Mouse (Mus musculus) hindbrain, embryonic 15.5 days (tissue): Measurements from ENCODE around the gene Rptor. TPM values are rescaled to one million over a fixed set of nuclear protein-coding genes. Genes with fewer than 3 reads are reported as not detected.

Source experiments
- ATAC-seq: fragments of 200-750 bp; cut with Nextera tagmentation; 2 replicates; pipeline ENCODE4 v1.8.0; 2017; ENCODE audit warnings: low read depth, moderate number of reproducible peaks, moderate TSS enrichment; ENCODE audit not compliant: low FRiP score
- H3K27ac ChIP-seq: fragments of 300-500 bp; sonication (generic); replicated peaks from 2 replicates; pipeline ENCODE4 v1.5.1; 2015; ENCODE audit warnings: mild to moderate bottlenecking, inconsistent platforms
- H3K27me3 ChIP-seq: fragments of 300-500 bp; sonication (generic); 2 replicates; pipeline ENCODE4 v1.6.1; 2015; ENCODE audit warnings: control low read depth, inconsistent platforms
- H3K36me3 ChIP-seq: fragments of 300-500 bp; sonication (generic); 2 replicates; pipeline ENCODE4 v1.6.1; 2015; ENCODE audit warnings: control low read depth, inconsistent platforms
- H3K4me1 ChIP-seq: fragments of 300-500 bp; sonication (generic); replicated peaks from 2 replicates; pipeline ENCODE4 v1.6.1; 2015; ENCODE audit warnings: control low read depth, inconsistent platforms
- H3K4me2 ChIP-seq: fragments of 300-500 bp; sonication (generic); 2 replicates; pipeline ENCODE4 v1.6.1; 2015; ENCODE audit warnings: moderate library complexity, mild to moderate bottlenecking, inconsistent platforms
- H3K4me3 ChIP-seq: fragments of 300-500 bp; sonication (generic); 2 replicates; pipeline ENCODE4 v1.5.1; 2015; ENCODE audit warnings: mild to moderate bottlenecking, inconsistent platforms
- H3K9ac ChIP-seq: fragments of 300-500 bp; sonication (generic); 2 replicates; pipeline ENCODE4 v1.6.1; 2015; ENCODE audit warnings: inconsistent platforms
- H3K9me3 ChIP-seq: fragments of 300-500 bp; sonication (generic); 2 replicates; pipeline ENCODE4 v1.6.1; 2016; ENCODE audit warnings: control low read depth, inconsistent platforms
- WGBS: fragments of 180-500 bp; shearing (Covaris S2); methylation state at CpG from one replicate; pipeline ENCODE4 v1.1.7; 2015; 5-methylcytosine and 5-hydroxymethylcytosine counted together
- polyA plus RNA-seq: library from polyadenylated mRNA; unstranded; fragments of >200 nt; fragmentation: Nextera tagmentation; extraction: Ambion mirVana; gene quantifications from 2 replicates; pipeline ENCODE4 v1.2.1, GENCODE M21; 2015

Gene Rptor
- polyA plus RNA-seq, 1 experiment from 2014 or later = 13.3 TPM

- Histone ChIP-seq H3K4me1 (peaks cover 35% of the 10 kb centered on the region), H3K27me3 (no peaks in the 10 kb centered on the region), H3K36me3 (no peaks in the 10 kb centered on the region), H3K4me2 (no peak overlapping the region), H3K4me3 (no peak overlapping the region), H3K27ac (no peak overlapping the region), H3K9ac (no peak overlapping the region), H3K9me3 (no peaks in the 10 kb centered on the region)
- WGBS = 76% methylated on average over 3 of the region's 3 CpGs
- ATAC-seq = no peak
Observed at GRCm38 (mm10) chr11:119631222-119631870, 28.6 kb downstream of the Rptor start.

GRCm38 (mm10) chr11:119636371-119636883 is 33.7 kb downstream of the Rptor start:
- ATAC-seq = no peak
- 93% methylated on average over 4 of the region's 4 CpGs for WGBS

GRCm38 (mm10) chr11:119637519-119637918 is 34.8 kb downstream of the Rptor start:
- Histone ChIP-seq H3K4me1 (peaks cover 31% of the 10 kb centered on the region), H3K27me3 (no peaks in the 10 kb centered on the region), H3K4me2 (no peak overlapping the region), H3K9ac (no peak overlapping the region), H3K36me3 (no peaks in the 10 kb centered on the region), H3K9me3 (no peaks in the 10 kb centered on the region), H3K27ac (no peak overlapping the region; the same call in 1 of the 2 replicates), H3K4me3 (no peak overlapping the region)
- 0 out of 2 replicates have a peak, but pooled peaks have one; percentile 40 for ATAC-seq
- 76% methylated on average over 6 of the region's 6 CpGs for WGBS

More at GRCm38 (mm10) chr11:119636371-119636883, 33.7 kb downstream of the Rptor start:
- Histone ChIP-seq H3K27ac (no peak overlapping the region), H3K36me3 (no peaks in the 10 kb centered on the region), H3K4me2 (no peak overlapping the region), H3K4me1 (peaks cover 27% of the 10 kb centered on the region), H3K27me3 (no peaks in the 10 kb centered on the region), H3K9me3 (no peaks in the 10 kb centered on the region), H3K4me3 (no peak overlapping the region), H3K9ac (no peak overlapping the region)

GRCm38 (mm10) chr11:119640491-119640890 is 37.8 kb downstream of the Rptor start:
- H3K9me3 ChIP-seq = no peaks in the 10 kb centered on the region
- ATAC-seq = no peak
- 48% methylated on average over 9 of the region's 9 CpGs for WGBS
- H3K27ac ChIP-seq = peak overlapping the region; percentile 13
- no peaks in the 10 kb centered on the region for H3K36me3 ChIP-seq
- H3K4me3 ChIP-seq = no peak overlapping the region
- H3K4me2 ChIP-seq = no peak overlapping the region
- H3K9ac ChIP-seq = no peak overlapping the region
- peaks cover 36% of the 10 kb centered on the region for H3K4me1 ChIP-seq
- no peaks in the 10 kb centered on the region for H3K27me3 ChIP-seq

- Histone ChIP-seq H3K36me3 (no peaks in the 10 kb centered on the region), H3K9ac (no peak overlapping the region), H3K4me3 (no peak overlapping the region), H3K27ac (no peak overlapping the region), H3K4me2 (no peak overlapping the region), H3K4me1 (peaks cover 34% of the 10 kb centered on the region), H3K27me3 (no peaks in the 10 kb centered on the region), H3K9me3 (no peaks in the 10 kb centered on the region)
- WGBS = 84% methylated on average over 9 of the region's 9 CpGs
- no peak for ATAC-seq
Observed at GRCm38 (mm10) chr11:119641831-119642381, 39.2 kb downstream of the Rptor start.

GRCm38 (mm10) chr11:119643347-119643746 is 40.6 kb downstream of the Rptor start:
- H3K4me1 ChIP-seq = peaks cover 31% of the 10 kb centered on the region
- no peaks in the 10 kb centered on the region for H3K9me3 ChIP-seq
- no peak overlapping the region for H3K27ac ChIP-seq
- H3K4me3 ChIP-seq = no peak overlapping the region
- H3K9ac ChIP-seq = no peak overlapping the region
- H3K36me3 ChIP-seq = no peaks in the 10 kb centered on the region
- H3K27me3 ChIP-seq = no peaks in the 10 kb centered on the region
- no peak for ATAC-seq
- 86% methylated on average over 7 of the region's 7 CpGs for WGBS
- no peak overlapping the region for H3K4me2 ChIP-seq

GRCm38 (mm10) chr11:119644140-119644539 is 41.4 kb downstream of the Rptor start:
- Histone ChIP-seq H3K36me3 (no peaks in the 10 kb centered on the region), H3K27ac (no peak overlapping the region)
- 76% methylated on average over 7 of the region's 7 CpGs for WGBS

GRCm38 (mm10) chr11:119644612-119645379 is 42.1 kb downstream of the Rptor start:
- Histone ChIP-seq H3K36me3 (no peaks in the 10 kb centered on the region), H3K9me3 (no peaks in the 10 kb centered on the region), H3K4me2 (no peak overlapping the region), H3K9ac (no peak overlapping the region), H3K4me3 (no peak overlapping the region), H3K4me1 (peaks cover 28% of the 10 kb centered on the region), H3K27ac (no peak overlapping the region), H3K27me3 (no peaks in the 10 kb centered on the region)
- ATAC-seq = peak; percentile 39; the same call in 1 of the 2 replicates
- WGBS = 20% methylated on average over 14 of the region's 14 CpGs

More at GRCm38 (mm10) chr11:119644140-119644539, 41.4 kb downstream of the Rptor start:
- no peak for ATAC-seq
- Histone ChIP-seq H3K4me2 (no peak overlapping the region), H3K27me3 (no peaks in the 10 kb centered on the region), H3K4me1 (peaks cover 28% of the 10 kb centered on the region), H3K9me3 (no peaks in the 10 kb centered on the region), H3K9ac (no peak overlapping the region), H3K4me3 (no peak overlapping the region)

- Histone ChIP-seq H3K27ac (no peak overlapping the region), H3K27me3 (no peaks in the 10 kb centered on the region), H3K9me3 (no peaks in the 10 kb centered on the region), H3K9ac (no peak overlapping the region), H3K36me3 (no peaks in the 10 kb centered on the region), H3K4me3 (no peak overlapping the region), H3K4me1 (0 out of 2 replicates have a peak, but pooled peaks cover 3% of the 10 kb centered on the region), H3K4me2 (no peak overlapping the region)
- ATAC-seq = no peak
Observed at GRCm38 (mm10) chr11:119650456-119650855, 47.8 kb downstream of the Rptor start.

- no peak overlapping the region for H3K27ac ChIP-seq
- H3K36me3 ChIP-seq = no peaks in the 10 kb centered on the region
- no peak overlapping the region for H3K4me2 ChIP-seq
- H3K27me3 ChIP-seq = no peaks in the 10 kb centered on the region
- H3K4me1 ChIP-seq = 0 out of 2 replicates have a peak, but pooled peaks cover 3% of the 10 kb centered on the region
- WGBS = 91% methylated on average over 9 of the region's 9 CpGs
- H3K9me3 ChIP-seq = no peaks in the 10 kb centered on the region
- no peak overlapping the region for H3K9ac ChIP-seq
- ATAC-seq = no peak
- no peak overlapping the region for H3K4me3 ChIP-seq
Observed at GRCm38 (mm10) chr11:119653336-119653735, 50.6 kb downstream of the Rptor start.

GRCm38 (mm10) chr11:119657534-119657933 is 54.8 kb downstream of the Rptor start:
- Histone ChIP-seq H3K9me3 (no peaks in the 10 kb centered on the region), H3K4me2 (no peak overlapping the region), H3K27ac (no peak overlapping the region), H3K9ac (no peak overlapping the region), H3K36me3 (no peaks in the 10 kb centered on the region), H3K27me3 (no peaks in the 10 kb centered on the region), H3K4me3 (no peak overlapping the region), H3K4me1 (no peaks in the 10 kb centered on the region)
- 93% methylated on average over 6 of the region's 6 CpGs for WGBS
- no peak for ATAC-seq

- H3K27me3 ChIP-seq = no peaks in the 10 kb centered on the region
- no peak overlapping the region for H3K9ac ChIP-seq
- no peaks in the 10 kb centered on the region for H3K9me3 ChIP-seq
- H3K4me3 ChIP-seq = no peak overlapping the region
- H3K4me2 ChIP-seq = no peak overlapping the region
- no peak for ATAC-seq
- H3K36me3 ChIP-seq = no peaks in the 10 kb centered on the region
- 94% methylated on average over 3 of the region's 3 CpGs for WGBS
- peaks cover 13% of the 10 kb centered on the region for H3K4me1 ChIP-seq
- H3K27ac ChIP-seq = no peak overlapping the region
Observed at GRCm38 (mm10) chr11:119659296-119659695, 56.6 kb downstream of the Rptor start.
